Mouse (Mus musculus): ENCODE measurements around the gene Adk.

DNA sequence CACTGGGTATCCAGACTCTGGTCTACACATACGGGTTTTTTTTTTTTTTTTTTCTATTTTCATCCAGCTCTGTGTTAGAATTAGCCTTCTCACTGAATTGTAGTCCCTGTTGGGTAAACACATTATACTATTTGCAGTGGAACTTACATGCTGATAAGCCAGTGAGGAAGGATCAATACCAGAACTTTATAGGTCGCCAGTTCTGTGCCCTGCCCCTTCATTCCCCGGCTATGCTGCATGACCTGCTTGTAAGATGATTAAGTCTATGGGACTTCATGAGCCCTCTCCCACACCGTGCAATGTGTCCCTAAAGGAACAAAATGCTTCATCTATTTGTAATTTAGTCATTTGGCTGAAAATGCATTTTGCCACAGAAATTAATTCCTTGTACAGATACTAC lies 219.1 kb downstream of the Adk start:
- TF ChIP-seq CTCF (IDR thresholded peaks at IDR 0.05; ENCODE audit: low read depth), result no peak
- TF ChIP-seq EP300 (IDR thresholded peaks at IDR 0.05; ENCODE audit: low read depth), result no peak

Data from heart, postnatal 0 days (tissue).